Mouse (Mus musculus) left cerebral cortex, adult 2 months (tissue): ENCODE data around the gene Zc3h6. TPM values are rescaled to one million over a fixed set of nuclear protein-coding genes. Genes with fewer than 3 reads are reported as not detected.
"Not testable (repeated sequence)": the region's sequence is repeated elsewhere in the genome, so short reads cannot be mapped to it uniquely, and the experiment has no call there.

Source experiments
- DNase-seq, 2 experiments: peaks; one replicate each; pipeline ENCODE4 v3.0.0; 2021 to 2022; ENCODE audit warnings: low spot score in 2 of 2, mixed read lengths in 1 of 2; ENCODE audit errors: extremely low spot score in 1 of 2
- H3K27ac ChIP-seq: fragments of 200-600 bp; 2 replicates; pipeline ENCODE4 v1.8.1; 2022
- H3K4me3 ChIP-seq: fragments of 200-600 bp; 2 replicates; pipeline ENCODE4 v1.8.1; 2022
- CTCF ChIP-seq: fragments of 200-600 bp; IDR thresholded peaks from 2 replicates; pipeline ENCODE4 v1.8.1; 2022; ENCODE audit warnings: antibody characterized with exemption, mild to moderate bottlenecking, moderate library complexity
- intact Hi-C: fragments of 180-260 bp; cut with DNase I; formaldehyde crosslinking; loops from one replicate; pipeline ENCODE4 v1.15.1; 2025
- total RNA-seq, 2 experiments: library from RNA; stranded (reverse); gene quantifications; 2 replicates each; pipeline ENCODE4 v1.2.3; 2021

The Zc3h6 gene
- total RNA-seq, 2 experiments from 2014 or later = 14.4 to 19.8 TPM

DNA sequence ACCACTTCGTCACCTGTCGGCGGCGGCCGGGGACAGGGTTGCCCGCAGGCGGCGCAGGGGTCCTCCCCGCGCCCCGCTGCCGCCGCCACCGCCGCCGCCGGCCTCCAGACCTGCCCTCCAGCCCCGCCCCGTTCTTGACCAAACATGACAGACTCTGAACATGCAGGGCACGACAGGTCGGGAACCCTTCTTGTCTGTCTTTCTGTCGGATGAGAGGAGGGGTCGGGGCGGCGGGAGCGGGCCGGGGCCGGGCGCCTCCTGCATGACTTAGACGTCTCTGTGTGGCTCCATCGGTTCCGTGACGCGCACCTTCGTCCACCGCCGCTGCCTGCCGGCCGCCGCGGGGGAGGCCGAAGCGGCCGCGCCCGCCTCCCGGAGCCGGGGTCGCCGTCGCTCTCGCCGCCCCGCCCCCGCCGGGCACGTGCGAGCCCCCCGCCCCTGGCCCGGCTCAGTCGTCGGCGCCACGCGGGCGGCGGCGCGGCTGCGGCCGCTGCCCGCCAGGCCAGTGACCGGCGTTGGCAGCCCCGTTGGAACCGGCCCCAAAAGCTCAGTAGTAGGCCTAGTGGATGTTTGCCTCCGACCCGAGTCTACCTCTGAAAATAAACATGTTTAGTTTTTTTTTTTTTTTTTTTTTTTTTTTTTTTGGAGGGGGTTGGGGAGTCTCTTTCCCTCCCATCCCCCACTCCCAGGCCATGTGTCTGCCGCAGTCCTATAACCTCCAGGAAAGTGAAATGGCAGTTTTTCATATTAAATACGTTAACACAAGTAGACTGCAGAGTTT lies 649 bp downstream of the Zc3h6 start, which contains the start of gene Gm10762:
Gm10762 (minus strand) TSS at position 65 of the 781 bp plus-strand sequence.
- intact Hi-C loops = loop anchor here (2.0 to 5.0 kb wide), 2 partner anchors 23 to 99 kb away; partner anchors contain the start of genes Ttl and Zc3h8
- Histone ChIP-seq H3K4me3 (peak within 1 kb of the TSS; percentile 97), H3K27ac (peak within 1 kb of the TSS; percentile 100)
- TF ChIP-seq CTCF = no peak
- DNase-seq = peak; percentile 64 to 70

DNA sequence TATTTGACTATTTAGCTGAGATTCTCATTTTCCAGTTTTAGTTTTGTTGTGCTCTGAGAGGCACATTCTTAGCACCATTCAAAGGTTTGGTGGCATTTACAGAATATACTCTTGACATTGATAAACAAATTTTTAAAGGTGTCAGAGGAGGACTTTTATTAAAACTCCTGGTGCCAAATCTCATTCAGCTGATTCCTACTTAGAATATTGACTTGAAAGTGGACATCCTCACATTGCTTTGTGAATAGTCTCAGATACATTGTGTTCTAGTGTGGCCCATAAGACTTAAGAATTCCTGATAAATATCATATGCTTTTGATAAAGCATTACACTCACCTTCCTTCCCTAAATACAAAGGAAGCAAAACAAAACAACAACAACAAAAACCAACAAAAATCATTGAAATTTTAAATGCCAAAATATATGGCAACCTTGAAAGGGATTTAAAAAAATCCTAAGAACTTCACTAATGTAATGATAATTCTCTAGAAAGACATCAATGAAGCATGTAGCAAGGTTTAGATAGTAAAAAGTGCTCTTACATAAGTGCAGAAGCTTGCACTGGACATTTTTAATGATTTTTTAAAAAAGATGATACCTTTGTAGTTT lies 1.4 kb downstream of the Zc3h6 start:
- TF ChIP-seq CTCF = no peak
- H3K4me3 ChIP-seq = peak overlapping the region; percentile 97
- intact Hi-C loops = loop anchor here (2.0 to 5.0 kb wide), 2 partner anchors 24 to 99 kb away; partner anchors contain the start of genes Ttl and Zc3h8
- DNase-seq = no peak
- peak overlapping the region; percentile 100 for H3K27ac ChIP-seq

DNA sequence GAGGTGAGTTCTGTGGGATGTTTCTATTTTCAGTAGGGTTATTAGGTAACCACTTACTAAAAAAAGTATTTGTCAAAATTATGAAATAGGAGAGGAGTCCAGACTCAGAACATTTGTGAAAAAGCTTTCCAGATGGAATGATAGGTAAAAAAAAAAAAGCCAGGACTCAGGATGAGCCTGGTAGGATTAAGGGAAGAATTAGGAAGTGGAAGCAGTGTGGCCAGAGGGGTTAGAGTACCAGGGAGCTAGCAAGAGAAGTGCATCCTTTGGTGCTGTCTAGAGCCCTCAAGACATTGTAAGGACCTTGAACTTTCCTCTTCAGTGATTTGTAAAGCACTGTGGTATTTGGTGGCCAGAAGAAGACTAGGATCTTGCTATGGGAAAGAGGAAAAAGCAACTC lies 5.1 kb downstream of the Zc3h6 start:
- no peak for DNase-seq
- H3K27ac ChIP-seq = no peak overlapping the region
- H3K4me3 ChIP-seq = no peak overlapping the region
- TF ChIP-seq CTCF = no peak
- intact Hi-C loops = no loop called here

DNA sequence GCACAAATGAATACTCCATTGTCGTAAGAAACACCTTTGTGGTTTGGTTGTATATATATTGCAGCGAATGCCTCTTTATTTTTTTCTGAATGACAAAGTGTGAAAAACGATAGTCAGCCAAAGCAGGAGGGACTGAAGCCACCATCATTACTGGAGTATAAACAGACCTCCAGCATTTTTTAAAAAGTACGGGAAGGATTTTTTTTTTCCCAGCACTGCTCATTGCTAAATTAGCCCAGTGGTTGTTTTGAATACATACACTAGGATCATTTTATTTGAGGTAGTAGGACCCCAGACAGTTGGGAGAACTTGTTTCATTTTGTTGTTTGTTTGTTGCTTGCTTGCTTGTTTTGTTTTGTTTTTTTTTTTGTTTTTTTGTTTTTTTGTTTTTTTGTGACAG lies 8.4 kb downstream of the Zc3h6 start:
- no peak overlapping the region for H3K27ac ChIP-seq
- no peak for TF ChIP-seq CTCF
- DNase-seq = no peak
- H3K4me3 ChIP-seq = no peak overlapping the region
- intact Hi-C loops = no loop called here

DNA sequence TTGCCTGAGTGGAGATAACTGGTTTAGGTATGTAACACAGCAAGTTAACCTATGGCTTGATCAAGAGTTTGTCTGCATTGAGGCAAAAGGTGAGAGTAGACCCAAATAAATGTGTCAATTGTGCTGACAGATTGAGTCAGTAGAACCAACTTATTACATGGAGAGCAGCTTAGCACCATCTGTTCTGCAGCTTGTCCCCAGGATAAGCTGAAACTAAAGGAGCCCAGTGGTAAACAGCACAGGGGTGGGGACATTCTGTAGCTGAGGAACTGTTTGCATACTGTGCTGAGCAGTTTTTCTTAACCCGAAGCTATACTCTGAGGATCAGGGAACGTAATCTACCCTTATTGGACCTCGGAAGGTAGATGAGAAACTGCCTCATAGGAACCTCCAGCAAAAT lies 17.5 kb downstream of the Zc3h6 start:
- TF ChIP-seq CTCF = no peak
- H3K4me3 ChIP-seq = no peak overlapping the region
- no peak overlapping the region for H3K27ac ChIP-seq
- DNase-seq = no peak
- intact Hi-C loops = no loop called here

DNA sequence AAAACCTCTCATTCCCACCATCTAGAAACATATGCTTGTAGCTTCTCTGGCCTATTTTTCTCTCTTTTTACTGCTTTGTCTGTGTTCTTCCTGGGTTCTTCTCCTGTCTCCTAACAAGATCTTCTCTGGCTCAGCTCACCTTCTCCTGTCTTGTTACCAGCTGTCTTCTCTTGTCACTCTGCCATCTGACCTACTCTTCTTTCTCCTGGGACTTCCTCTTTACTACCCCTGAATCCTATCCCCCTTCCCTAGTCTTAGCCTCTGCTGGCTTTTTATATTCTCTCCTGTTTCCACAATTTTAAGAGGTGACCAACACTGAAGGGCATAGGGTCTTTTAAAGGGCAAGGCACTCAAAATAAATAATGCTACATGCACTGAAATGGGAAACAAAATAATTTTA lies 37.7 kb downstream of the Zc3h6 start:
- TF ChIP-seq CTCF = no peak
- no peak overlapping the region for H3K4me3 ChIP-seq
- intact Hi-C loops = no loop called here
- DNase-seq = no peak
- no peak overlapping the region for H3K27ac ChIP-seq

DNA sequence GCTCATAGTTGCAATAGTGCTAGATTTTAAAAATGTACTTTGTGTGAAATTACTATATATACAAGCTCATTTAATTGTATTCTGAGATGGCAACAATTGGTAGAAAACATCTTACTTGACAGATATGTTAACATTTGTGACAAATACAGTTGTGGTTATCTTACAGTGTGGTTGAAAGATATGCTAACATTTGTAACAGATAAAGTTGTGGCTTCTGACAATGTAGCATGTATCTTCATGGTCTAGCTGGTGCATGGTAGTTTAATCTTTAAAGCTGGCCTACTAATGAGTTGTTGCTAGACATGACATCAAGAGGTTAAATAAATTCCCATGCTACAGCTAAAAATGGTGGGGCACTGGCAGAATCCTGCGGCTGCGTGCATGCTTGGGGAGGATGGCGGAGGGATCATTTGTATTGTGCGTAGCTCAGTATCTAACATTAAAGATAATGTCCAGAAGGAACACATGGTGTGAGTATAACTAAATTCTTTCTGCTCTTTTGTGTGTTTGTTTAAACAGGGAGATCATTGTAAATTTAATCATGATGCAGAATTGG lies 39.1 kb downstream of the Zc3h6 start:
- H3K27ac ChIP-seq = no peak overlapping the region
- no peak for TF ChIP-seq CTCF
- no peak for DNase-seq
- no peak overlapping the region for H3K4me3 ChIP-seq
- intact Hi-C loops = no loop called here

DNA sequence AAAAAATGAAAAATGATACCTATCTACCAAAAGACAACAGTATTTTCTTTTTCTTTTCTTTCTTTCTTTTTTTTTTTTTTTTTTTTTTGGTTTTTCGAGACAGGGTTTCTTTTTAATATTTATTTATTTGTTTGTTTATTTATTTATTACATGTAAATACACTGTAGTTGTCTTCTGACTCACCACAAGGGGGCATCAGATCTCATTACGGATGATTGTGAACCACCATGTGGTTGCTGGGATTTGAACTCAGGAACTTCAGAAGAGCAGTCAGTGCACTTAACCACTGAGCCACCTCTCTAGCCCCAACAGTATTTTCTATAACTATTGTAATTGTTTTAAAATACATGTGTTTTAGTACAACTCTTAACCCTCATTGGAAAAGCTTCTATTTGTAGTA lies 41.7 kb downstream of the Zc3h6 start:
- TF ChIP-seq CTCF = peak; percentile 51
- DNase-seq, H3K4me3 ChIP-seq, intact Hi-C loops, H3K27ac ChIP-seq: not testable (repeated sequence)

DNA sequence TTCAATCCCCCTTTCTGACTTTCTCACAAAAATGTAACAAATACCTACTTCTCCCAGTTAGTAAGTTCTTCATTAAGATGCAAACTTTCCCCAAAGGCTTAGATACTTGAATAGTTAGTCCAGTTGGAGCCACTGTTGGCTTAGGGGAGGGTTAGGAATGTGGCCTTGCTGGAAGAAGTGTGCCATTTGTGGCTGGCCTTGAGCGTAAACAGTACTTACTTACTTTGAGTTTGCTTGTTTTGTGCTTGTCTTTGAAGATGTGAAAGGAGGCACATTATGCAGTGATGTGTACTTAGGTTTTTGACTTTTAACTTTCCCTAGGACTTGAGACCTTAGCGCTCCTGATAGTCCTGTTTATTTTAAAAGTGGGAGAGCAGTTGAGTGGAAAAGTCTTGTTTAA lies 52.9 kb downstream of the Zc3h6 start:
- H3K4me3 ChIP-seq = no peak overlapping the region
- DNase-seq = no peak
- no peak overlapping the region for H3K27ac ChIP-seq
- intact Hi-C loops = no loop called here
- no peak for TF ChIP-seq CTCF

DNA sequence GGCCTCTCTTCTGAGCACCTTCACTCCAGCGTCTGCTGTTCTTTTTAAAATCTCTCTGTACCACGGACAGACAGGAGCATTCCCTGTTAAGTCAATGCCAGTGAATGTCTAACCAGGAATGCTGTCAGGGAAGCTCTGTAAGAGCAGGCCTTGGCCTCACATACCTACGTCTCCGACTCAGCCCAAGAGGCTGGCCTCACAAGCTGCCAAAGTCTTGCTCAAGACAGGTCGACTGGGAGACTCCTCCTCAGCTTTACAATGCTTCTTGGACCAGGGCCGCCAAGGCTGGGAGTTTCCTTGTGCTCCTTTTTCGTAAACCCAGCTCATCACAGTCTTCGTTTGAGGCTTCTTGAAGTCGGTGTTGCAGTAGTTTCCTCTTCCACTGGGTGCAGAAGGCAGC lies 57.6 kb downstream of the Zc3h6 start:
- H3K27ac ChIP-seq = no peak overlapping the region
- DNase-seq = no peak
- no peak overlapping the region for H3K4me3 ChIP-seq
- intact Hi-C loops = no loop called here
- no peak for TF ChIP-seq CTCF

DNA sequence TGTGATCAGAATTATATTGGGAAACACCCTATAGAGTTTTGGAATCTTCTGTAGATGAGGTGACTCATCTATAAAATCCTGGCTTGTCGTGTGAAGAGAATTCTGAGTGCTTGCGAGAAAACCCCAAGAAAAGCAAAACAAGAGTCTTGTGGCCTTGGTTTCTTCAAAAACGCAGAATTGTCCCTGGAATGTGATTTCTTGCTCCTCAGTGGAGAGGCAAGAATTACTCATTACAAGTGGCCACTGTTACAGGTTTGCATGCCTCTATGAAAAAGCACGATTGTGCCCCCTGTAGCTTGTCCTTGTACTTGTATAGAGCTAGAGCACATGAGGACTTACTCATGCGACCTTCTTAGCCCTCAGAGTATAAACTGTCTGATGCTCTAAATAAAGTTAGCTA lies 68.2 kb downstream of the Zc3h6 start:
- intact Hi-C loops = no loop called here
- DNase-seq = no peak
- Histone ChIP-seq H3K4me3 (no peak overlapping the region), H3K27ac (no peak overlapping the region)
- TF ChIP-seq CTCF = no peak

DNA sequence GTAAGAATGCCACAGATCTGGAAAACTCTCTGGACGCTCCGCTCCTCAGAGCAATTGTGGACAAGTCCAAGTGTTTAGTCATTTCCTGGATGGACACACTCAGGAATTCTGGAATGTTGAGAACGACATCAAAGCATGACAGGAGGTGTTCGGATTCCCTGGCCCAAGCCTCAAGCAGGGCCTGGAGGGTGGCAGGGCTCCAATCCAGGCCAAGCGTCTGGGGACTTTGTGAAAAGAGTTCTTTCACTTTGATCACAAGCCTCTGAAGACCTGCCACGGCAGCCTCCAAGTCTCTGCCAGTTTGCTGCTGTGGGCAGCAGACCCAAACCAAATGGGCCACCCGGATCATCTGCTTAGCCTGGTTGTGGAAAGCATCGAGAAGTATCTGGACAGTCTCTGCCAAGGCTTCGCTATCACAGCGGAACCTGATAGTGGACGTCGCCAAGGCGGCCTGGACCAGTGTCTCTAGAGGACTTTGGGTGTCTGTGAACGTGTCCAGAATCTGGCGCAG lies 71.3 kb downstream of the Zc3h6 start:
- Histone ChIP-seq H3K4me3 (peak overlapping the region; percentile 39), H3K27ac (no peak overlapping the region)
- intact Hi-C loops = no loop called here
- DNase-seq = no peak
- no peak for TF ChIP-seq CTCF
